Mouse (Mus musculus): ENCODE results near the gene Selenok. TPM values are rescaled to one million over a fixed set of nuclear protein-coding genes. Genes with fewer than 3 reads are reported as not detected.
A peak's percentile ranks its signal among the peaks of the same experiment; 100 is the strongest.

Selenok gene
- polyA plus RNA-seq, 1 experiment from 2014 or later: 423 TPM

- no peak for ATAC-seq
- 95% methylated on average over 4 of the region's 4 CpGs for WGBS
- Histone ChIP-seq H3K9ac (ENCODE audit: low read length) (no peak overlapping the region), H3K27ac (ENCODE audit: low read depth, low read length) (no peak overlapping the region), H3K4me2 (ENCODE audit: low read length) (no peak overlapping the region), H3K36me3 (ENCODE audit: control insufficient read depth, insufficient read depth, low read length) (peaks cover 100% of the 10 kb centered on the region), H3K4me1 (ENCODE audit: control insufficient read depth, insufficient read depth, low read length) (no peaks in the 10 kb centered on the region), H3K27me3 (replicated peaks; ENCODE audit: control insufficient read depth, insufficient read depth, low read length) (no peaks in the 10 kb centered on the region), H3K4me3 (ENCODE audit: low read depth, low read length) (no peak overlapping the region), H3K9me3 (replicated peaks; ENCODE audit: control insufficient read depth, low read length) (no peaks in the 10 kb centered on the region)
- DNase-seq (ENCODE audit: low spot score): no peak
Measured at GRCm38 (mm10) chr14:29986096-29986495, 18.0 kb downstream of the Selenok start.

GRCm38 (mm10) chr14:29987276-29987675 is 19.2 kb downstream of the Selenok start:
- Histone ChIP-seq H3K36me3 (ENCODE audit: control insufficient read depth, insufficient read depth, low read length) (peaks cover 100% of the 10 kb centered on the region), H3K9me3 (replicated peaks; ENCODE audit: control insufficient read depth, low read length) (no peaks in the 10 kb centered on the region), H3K27me3 (replicated peaks; ENCODE audit: control insufficient read depth, insufficient read depth, low read length) (no peaks in the 10 kb centered on the region), H3K9ac (ENCODE audit: low read length) (no peak overlapping the region), H3K4me1 (ENCODE audit: control insufficient read depth, insufficient read depth, low read length) (no peaks in the 10 kb centered on the region), H3K4me2 (ENCODE audit: low read length) (no peak overlapping the region), H3K27ac (ENCODE audit: low read depth, low read length) (no peak overlapping the region), H3K4me3 (ENCODE audit: low read depth, low read length) (no peak overlapping the region)
- WGBS: 96% methylated on average over 6 of the region's 6 CpGs
- ATAC-seq: no peak
- no peak for DNase-seq (ENCODE audit: low spot score)

GRCm38 (mm10) chr14:29987739-29988138 is 19.6 kb downstream of the Selenok start:
- Histone ChIP-seq H3K36me3 (ENCODE audit: control insufficient read depth, insufficient read depth, low read length) (peaks cover 100% of the 10 kb centered on the region), H3K9me3 (replicated peaks; ENCODE audit: control insufficient read depth, low read length) (no peaks in the 10 kb centered on the region), H3K27ac (ENCODE audit: low read depth, low read length) (no peak overlapping the region), H3K27me3 (replicated peaks; ENCODE audit: control insufficient read depth, insufficient read depth, low read length) (no peaks in the 10 kb centered on the region), H3K4me3 (ENCODE audit: low read depth, low read length) (no peak overlapping the region), H3K4me1 (ENCODE audit: control insufficient read depth, insufficient read depth, low read length) (no peaks in the 10 kb centered on the region), H3K4me2 (ENCODE audit: low read length) (no peak overlapping the region), H3K9ac (ENCODE audit: low read length) (no peak overlapping the region)
- WGBS: 93% methylated on average over 9 of the region's 9 CpGs
- no peak for ATAC-seq
- DNase-seq (ENCODE audit: low spot score): no peak

DNA sequence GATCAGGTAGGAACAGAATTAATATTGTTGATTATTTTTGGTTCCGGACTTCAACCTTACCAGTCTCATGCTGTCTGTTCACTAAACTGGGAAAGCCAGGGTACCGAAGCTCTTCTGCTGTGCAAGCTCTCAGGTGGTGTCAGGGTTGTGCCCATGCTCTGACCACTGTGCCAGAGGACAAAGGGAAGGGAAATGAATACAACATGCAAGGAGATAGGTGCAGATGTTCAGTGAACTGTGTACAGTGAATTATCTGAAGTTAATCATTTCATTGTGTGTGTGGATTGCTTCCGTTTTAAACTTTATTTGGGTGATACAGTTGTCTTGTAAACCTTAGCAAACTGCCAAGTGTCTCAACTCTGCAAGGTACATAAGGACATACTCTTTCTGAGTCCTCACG is 20.2 kb downstream of the Selenok start:
- no peak overlapping the region for H3K4me3 ChIP-seq (ENCODE audit: low read depth, low read length)
- H3K27me3 ChIP-seq (replicated peaks; ENCODE audit: control insufficient read depth, insufficient read depth, low read length): no peaks in the 10 kb centered on the region
- H3K27ac ChIP-seq (ENCODE audit: low read depth, low read length): no peak overlapping the region
- DNase-seq (ENCODE audit: low spot score) (no peak), ATAC-seq (no peak)
- no peaks in the 10 kb centered on the region for H3K9me3 ChIP-seq (replicated peaks; ENCODE audit: control insufficient read depth, low read length)
- 95% methylated on average over 4 of the region's 4 CpGs for WGBS
- no peaks in the 10 kb centered on the region for H3K4me1 ChIP-seq (ENCODE audit: control insufficient read depth, insufficient read depth, low read length)
- H3K36me3 ChIP-seq (ENCODE audit: control insufficient read depth, insufficient read depth, low read length): peaks cover 100% of the 10 kb centered on the region
- no peak overlapping the region for H3K4me2 ChIP-seq (ENCODE audit: low read length)
- no peak overlapping the region for H3K9ac ChIP-seq (ENCODE audit: low read length)

- no peaks in the 10 kb centered on the region for H3K27me3 ChIP-seq (replicated peaks; ENCODE audit: control insufficient read depth, insufficient read depth, low read length)
- H3K9me3 ChIP-seq (replicated peaks; ENCODE audit: control insufficient read depth, low read length): no peaks in the 10 kb centered on the region
- DNase-seq (ENCODE audit: low spot score) (no peak), ATAC-seq (no peak)
- H3K4me2 ChIP-seq (ENCODE audit: low read length): no peak overlapping the region
- no peak overlapping the region for H3K4me3 ChIP-seq (ENCODE audit: low read depth, low read length)
- no peak overlapping the region for H3K9ac ChIP-seq (ENCODE audit: low read length)
- no peak overlapping the region for H3K27ac ChIP-seq (ENCODE audit: low read depth, low read length)
- 94% methylated on average over 4 of the region's 4 CpGs for WGBS
- peaks cover 82% of the 10 kb centered on the region for H3K36me3 ChIP-seq (ENCODE audit: control insufficient read depth, insufficient read depth, low read length)
- H3K4me1 ChIP-seq (ENCODE audit: control insufficient read depth, insufficient read depth, low read length): no peaks in the 10 kb centered on the region
Measured at GRCm38 (mm10) chr14:29994976-29995375, 26.9 kb downstream of the Selenok start.

DNA sequence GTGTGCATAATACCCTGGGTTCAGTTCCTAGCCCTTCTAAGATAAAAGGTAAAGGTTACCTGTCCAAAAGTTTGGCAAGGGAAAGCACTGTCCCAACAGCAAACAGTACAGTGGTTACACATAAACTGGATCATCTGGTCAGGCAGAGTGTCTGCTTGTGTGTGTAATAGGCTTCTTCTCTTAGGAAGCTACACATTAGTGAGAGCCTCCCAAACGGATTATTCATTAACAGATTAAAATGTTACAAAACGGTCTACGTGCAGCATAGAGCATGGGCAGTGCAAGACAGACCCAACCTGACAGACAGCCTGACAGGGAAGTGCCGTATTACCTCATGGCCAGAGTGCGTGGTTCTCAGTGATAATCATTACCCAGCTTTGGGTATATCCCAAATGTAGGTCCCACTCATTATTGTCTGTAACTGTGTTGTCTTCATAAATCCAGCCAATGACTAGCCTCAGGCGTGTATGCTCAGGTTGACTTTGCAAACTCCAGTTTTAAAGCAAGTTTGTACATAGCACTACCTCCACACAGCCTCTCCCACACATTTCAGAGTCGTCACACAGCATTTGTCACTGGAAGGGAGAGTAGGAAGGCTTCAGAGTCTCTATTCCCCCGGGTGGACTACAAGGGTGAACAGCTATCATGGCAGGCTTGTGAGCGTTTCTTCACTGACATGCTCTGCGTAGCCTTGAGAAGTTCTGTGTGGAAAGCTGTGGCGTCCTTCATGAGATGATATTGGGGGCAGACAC is 28.1 kb downstream of the Selenok start:
- DNase-seq (ENCODE audit: low spot score): no peak
- WGBS: 93% methylated on average over 11 of the region's 11 CpGs

DNA sequence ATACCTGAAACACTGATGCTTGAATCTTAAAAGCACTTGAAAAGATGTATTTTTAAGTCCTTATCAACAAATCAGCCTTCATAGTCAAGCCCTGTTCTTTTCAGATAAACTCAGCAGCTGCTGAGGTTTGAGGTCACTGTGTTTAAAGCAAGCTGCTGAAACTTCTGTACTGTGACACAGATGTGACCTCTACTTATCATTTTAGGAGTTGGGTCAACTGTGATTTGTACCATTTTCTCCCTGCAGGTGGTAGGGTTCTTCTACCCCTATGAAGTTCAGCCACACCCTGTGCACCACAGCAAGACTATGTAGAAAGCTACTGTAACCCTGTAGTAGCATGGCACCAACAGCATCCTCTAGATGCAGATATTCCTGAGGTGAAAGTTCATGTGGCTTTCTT is 29.2 kb downstream of the Selenok start:
- Histone ChIP-seq H3K4me1 (ENCODE audit: control insufficient read depth, insufficient read depth, low read length) (no peaks in the 10 kb centered on the region), H3K4me2 (ENCODE audit: low read length) (no peak overlapping the region), H3K9me3 (replicated peaks; ENCODE audit: control insufficient read depth, low read length) (no peaks in the 10 kb centered on the region), H3K27me3 (replicated peaks; ENCODE audit: control insufficient read depth, insufficient read depth, low read length) (no peaks in the 10 kb centered on the region), H3K27ac (ENCODE audit: low read depth, low read length) (no peak overlapping the region), H3K9ac (ENCODE audit: low read length) (no peak overlapping the region), H3K4me3 (ENCODE audit: low read depth, low read length) (no peak overlapping the region), H3K36me3 (ENCODE audit: control insufficient read depth, insufficient read depth, low read length) (peaks cover 59% of the 10 kb centered on the region)
- ATAC-seq: no peak
- no peak for DNase-seq (ENCODE audit: low spot score)

More for the DNA sequence above, 28.1 kb downstream of the Selenok start:
- no peaks in the 10 kb centered on the region for H3K27me3 ChIP-seq (replicated peaks; ENCODE audit: control insufficient read depth, insufficient read depth, low read length)
- peaks cover 70% of the 10 kb centered on the region for H3K36me3 ChIP-seq (ENCODE audit: control insufficient read depth, insufficient read depth, low read length)
- no peak overlapping the region for H3K9ac ChIP-seq (ENCODE audit: low read length)
- no peak overlapping the region for H3K4me3 ChIP-seq (ENCODE audit: low read depth, low read length)
- no peak overlapping the region for H3K4me2 ChIP-seq (ENCODE audit: low read length)
- ATAC-seq: no peak
- H3K27ac ChIP-seq (ENCODE audit: low read depth, low read length): no peak overlapping the region
- H3K4me1 ChIP-seq (ENCODE audit: control insufficient read depth, insufficient read depth, low read length): no peaks in the 10 kb centered on the region
- H3K9me3 ChIP-seq (replicated peaks; ENCODE audit: control insufficient read depth, low read length): no peaks in the 10 kb centered on the region

GRCm38 (mm10) chr14:29998747-29999474 is 30.8 kb downstream of the Selenok start:
- no peaks in the 10 kb centered on the region for H3K27me3 ChIP-seq (replicated peaks; ENCODE audit: control insufficient read depth, insufficient read depth, low read length)
- 66% methylated on average over 13 of the region's 13 CpGs for WGBS
- no peak overlapping the region for H3K4me3 ChIP-seq (ENCODE audit: low read depth, low read length)
- no peaks in the 10 kb centered on the region for H3K4me1 ChIP-seq (ENCODE audit: control insufficient read depth, insufficient read depth, low read length)
- peaks cover 43% of the 10 kb centered on the region for H3K36me3 ChIP-seq (ENCODE audit: control insufficient read depth, insufficient read depth, low read length)
- H3K4me2 ChIP-seq (ENCODE audit: low read length): no peak overlapping the region
- no peak overlapping the region for H3K27ac ChIP-seq (ENCODE audit: low read depth, low read length)
- DNase-seq (ENCODE audit: low spot score) (no peak), ATAC-seq (peak; percentile 46; the same call in 1 of the 2 replicates)
- no peak overlapping the region for H3K9ac ChIP-seq (ENCODE audit: low read length)
- no peaks in the 10 kb centered on the region for H3K9me3 ChIP-seq (replicated peaks; ENCODE audit: control insufficient read depth, low read length)

GRCm38 (mm10) chr14:29999475-29999811 is 31.3 kb downstream of the Selenok start:
- DNase-seq (ENCODE audit: low spot score) (no peak), ATAC-seq (no peak)
- H3K4me1 ChIP-seq (ENCODE audit: control insufficient read depth, insufficient read depth, low read length): no peaks in the 10 kb centered on the region
- no peak overlapping the region for H3K4me3 ChIP-seq (ENCODE audit: low read depth, low read length)
- no peaks in the 10 kb centered on the region for H3K9me3 ChIP-seq (replicated peaks; ENCODE audit: control insufficient read depth, low read length)
- no peak overlapping the region for H3K4me2 ChIP-seq (ENCODE audit: low read length)
- no peaks in the 10 kb centered on the region for H3K27me3 ChIP-seq (replicated peaks; ENCODE audit: control insufficient read depth, insufficient read depth, low read length)
- no peak overlapping the region for H3K27ac ChIP-seq (ENCODE audit: low read depth, low read length)
- WGBS: 92% methylated on average over 3 of the region's 3 CpGs
- H3K36me3 ChIP-seq (ENCODE audit: control insufficient read depth, insufficient read depth, low read length): peaks cover 38% of the 10 kb centered on the region
- no peak overlapping the region for H3K9ac ChIP-seq (ENCODE audit: low read length)

All from forebrain, embryonic 14.5 days (tissue).